Mouse (Mus musculus) T-cell, adult 2 months (primary cell): ENCODE measurements around the gene Apoc2.

Experiments
- DNase-seq: peaks from one replicate; pipeline ENCODE4 v3.0.0; 2022; ENCODE audit warnings: low spot score

Gene Apoc2

DNA sequence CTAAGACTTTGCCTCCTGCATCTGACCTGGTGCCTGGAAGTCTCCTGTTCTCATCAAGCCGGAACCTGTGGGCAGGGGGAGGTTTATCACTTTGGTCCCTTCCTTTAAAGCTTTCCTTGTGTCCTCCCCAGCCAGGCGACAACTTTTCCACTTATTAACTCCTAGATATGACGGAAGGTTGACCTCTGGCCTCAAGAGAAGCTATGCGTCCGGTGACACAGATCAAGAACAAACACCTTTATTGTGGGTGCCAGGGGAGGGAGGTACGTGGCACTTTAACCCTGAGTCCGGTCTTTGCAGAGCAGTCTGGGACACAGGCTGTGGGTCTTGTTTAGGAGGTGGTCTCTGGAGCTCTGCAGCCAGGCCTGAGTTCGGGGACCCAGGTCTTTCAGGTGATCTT lies at the start of gene Apoc2:
Gene Apoc2, minus strand, starts transcription at position 70 of the 400 bp plus-strand sequence.
- no peak for DNase-seq

DNA sequence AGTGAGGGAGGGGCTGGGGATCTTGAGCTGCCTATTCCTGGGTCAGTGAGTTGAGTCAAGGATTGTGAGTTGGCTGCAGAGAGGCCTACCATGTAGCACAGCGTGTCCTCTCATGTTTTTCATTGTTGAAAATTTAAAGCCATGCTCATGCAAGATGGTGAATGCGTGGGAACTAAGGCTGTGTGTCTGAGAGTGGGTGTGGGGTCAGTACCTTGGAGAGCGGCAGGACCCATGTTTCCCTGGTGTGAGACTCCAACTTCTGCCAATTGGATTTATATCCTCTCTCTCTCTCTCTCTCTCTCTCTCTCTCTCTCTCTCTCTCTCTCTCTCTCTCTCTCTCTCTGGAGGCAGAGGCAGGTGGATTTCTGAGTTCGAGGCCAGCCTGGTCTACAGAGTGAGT lies 48.8 kb upstream of the Apoc2 start:
- DNase-seq = no peak

DNA sequence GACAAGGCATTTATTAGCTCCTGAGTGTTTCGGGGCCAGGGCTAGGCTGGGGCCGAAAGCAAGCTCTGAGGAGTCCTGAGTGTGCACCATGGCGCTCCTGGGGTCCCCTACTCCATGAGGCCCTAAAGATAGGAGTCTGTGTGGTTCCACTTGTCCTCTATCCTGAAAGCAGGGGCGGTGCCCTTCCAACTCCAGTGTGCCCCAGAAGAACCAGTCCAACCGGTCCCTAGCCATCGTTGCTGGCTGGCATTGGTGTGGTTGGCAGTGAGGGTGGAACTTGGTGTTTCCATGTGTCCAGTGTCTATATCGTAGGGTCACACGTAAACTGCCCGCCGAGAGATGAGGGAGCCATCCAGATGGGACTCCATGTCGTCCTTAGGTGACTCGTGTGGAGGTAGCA lies 46.4 kb upstream of the Apoc2 start:
- DNase-seq = no peak

- DNase-seq = no peak
Observed at GRCm38 (mm10) chr7:19722754-19723195, 45.0 kb upstream of the Apoc2 start.

DNA sequence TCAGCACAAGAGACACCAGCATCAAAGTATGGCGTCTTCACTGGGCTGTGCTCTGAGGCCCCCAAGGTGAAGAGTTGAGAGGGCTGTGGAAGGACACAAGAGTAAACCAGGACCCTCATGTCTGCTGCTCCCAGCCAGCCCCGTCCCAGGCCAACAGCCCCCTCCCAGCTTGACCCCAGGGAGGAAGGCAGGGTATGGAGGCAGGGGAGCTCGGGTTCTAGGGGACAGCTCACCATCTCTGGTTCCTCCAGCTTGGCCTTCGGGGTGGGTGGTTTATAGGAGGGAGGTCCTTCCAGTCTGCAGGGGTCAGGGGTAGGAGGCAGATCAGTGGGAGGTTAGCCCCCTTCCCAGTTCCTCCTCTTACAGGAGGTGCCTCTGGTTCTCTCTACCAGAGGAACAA lies 41.5 kb upstream of the Apoc2 start:
- no peak for DNase-seq

- DNase-seq = no peak
Observed at GRCm38 (mm10) chr7:19718297-19718952, 40.7 kb upstream of the Apoc2 start.

DNA sequence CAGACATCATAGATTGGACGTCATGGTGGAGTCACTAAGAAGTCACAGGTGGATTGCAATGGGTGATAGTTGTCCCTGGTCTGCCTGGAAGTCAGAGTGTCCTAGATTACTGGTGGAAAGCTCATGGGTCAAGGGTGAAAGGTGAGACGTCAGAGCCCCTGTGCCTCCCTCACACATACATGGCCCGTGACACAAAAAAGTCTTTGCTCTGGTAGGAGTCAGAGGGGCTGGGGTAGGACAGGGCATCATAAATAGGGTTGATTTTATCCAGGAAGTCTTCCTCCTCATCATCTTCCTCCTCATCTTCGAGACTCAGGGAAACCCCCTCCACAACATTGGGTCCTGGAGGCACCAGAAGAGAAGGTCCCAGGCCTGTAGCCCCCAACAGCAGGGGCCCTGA lies 39.6 kb upstream of the Apoc2 start:
- DNase-seq = no peak

GRCm38 (mm10) chr7:19716822-19717221 lies 39.1 kb upstream of the Apoc2 start:
- no peak for DNase-seq

DNA sequence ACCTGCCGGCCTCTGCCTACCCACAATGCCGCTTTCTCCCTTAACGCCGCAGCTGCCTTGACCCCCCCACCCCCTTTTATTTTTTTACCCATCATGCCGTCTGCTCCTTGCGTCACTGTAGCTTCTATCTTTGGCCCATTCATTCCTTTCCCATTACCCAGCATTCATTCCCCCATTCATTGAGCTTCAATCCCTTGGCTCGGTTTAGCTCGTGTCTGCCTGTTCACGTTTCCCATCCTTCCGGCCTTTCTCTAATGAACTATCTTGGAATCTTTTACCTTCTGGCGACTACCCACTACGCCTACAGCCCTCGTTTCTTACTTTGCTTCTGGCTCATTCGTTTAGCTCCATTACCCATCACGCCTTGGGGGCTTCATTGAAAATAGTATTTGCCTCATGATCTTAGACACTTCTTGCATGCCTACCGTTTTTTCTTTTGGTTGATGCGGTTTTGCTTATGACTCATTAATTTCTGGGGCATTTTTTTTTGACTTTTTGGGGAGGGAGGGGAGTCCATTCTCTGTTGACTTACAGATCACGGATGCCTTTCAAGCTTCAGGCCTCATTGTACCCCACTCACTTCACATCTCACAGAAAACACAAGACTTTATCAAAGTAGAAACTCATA lies 38.4 kb upstream of the Apoc2 start:
- DNase-seq = peak; percentile 42

DNA sequence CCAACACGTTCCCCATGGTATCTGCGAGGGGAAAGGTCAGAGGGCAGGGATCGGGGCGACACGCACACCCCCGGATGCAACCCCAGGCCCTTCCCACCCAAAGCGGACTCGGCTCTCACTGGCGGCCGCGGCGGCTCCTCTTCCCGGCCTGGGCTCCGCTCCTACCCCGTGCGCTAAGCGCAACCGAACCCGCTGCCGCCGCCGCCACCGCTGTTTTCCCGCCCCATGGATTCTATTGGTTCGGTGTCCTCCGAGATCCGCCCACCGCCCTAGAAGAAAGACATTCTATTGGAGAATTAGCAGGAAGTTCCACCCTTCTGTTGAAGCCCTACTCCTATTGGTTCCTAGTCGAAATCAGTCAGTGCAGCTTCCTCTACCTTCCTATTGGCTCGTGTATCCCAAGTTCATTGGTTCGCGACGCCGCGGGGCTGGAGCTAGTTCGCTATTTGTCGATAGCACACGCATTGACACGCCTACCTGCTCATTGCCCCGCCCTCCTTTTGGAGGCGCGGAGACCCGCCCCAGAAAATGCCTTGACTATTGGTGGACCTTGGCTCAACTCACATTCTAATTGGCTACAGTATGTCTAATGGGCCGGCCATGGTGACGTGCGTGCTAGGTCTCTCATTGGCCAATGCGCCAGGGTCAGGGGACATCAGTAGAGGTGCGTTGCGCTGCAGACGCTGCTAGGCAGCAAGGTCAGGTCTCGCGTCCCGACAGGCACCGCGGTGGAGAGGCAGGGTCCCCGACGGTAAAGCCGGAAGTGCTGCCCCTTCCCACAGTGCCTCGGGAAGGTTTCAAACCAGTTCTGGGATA lies 37.7 kb upstream of the Apoc2 start, which contains the start of gene Tomm40:
Gene Tomm40, minus strand, starts transcription at position 200 of the 816 bp plus-strand sequence.
- DNase-seq = peak; percentile 100

GRCm38 (mm10) chr7:19714836-19715235 lies 37.1 kb upstream of the Apoc2 start:
- no peak for DNase-seq

GRCm38 (mm10) chr7:19713598-19713997 lies 35.9 kb upstream of the Apoc2 start:
- no peak for DNase-seq

DNA sequence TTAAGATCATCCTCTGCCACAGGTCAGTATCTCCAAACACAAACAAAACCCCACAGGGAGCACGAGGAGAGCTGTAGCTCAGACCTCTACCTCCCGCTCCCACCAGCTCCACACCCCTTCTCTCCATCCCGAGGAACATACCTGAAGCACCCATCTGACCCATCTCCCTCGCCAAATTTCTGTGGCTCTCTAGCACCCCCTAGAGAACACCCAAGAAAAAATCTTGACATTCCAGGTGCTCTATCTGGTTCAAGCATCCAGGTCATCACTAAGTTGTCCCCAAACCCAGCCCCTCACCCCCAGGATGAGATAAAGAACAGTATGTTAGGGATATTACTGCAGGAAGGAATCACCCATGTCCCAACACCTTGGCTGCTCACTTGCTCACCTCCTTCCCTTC lies 35.5 kb upstream of the Apoc2 start:
- DNase-seq = no peak

- DNase-seq = no peak
Observed at GRCm38 (mm10) chr7:19712414-19712813, 34.7 kb upstream of the Apoc2 start.

DNA sequence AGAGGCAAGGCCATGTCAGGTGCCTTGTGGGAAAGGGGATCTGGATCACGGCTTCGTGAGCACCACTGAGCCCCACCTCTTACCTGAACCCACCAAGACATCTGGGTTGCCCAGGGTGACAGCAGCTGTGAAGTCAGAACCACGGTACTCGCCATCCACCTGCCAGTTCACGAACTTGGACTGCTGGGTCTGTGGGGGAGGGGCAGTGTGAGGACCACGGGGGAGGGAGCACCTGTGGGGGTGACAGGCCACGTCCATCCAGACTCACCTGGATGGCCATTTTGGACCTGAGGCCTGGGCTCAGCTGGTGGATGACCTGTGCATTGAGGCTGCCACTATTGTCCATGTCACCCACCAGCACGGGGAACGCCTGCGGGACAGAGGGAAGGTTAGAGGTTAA lies 32.9 kb upstream of the Apoc2 start:
- DNase-seq = no peak

- DNase-seq = no peak
Observed at GRCm38 (mm10) chr7:19705271-19705670, 27.5 kb upstream of the Apoc2 start.

- DNase-seq = no peak
Observed at GRCm38 (mm10) chr7:19704475-19704874, 26.7 kb upstream of the Apoc2 start.

- DNase-seq = no peak
Observed at GRCm38 (mm10) chr7:19702859-19703555, 25.3 kb upstream of the Apoc2 start.

DNA sequence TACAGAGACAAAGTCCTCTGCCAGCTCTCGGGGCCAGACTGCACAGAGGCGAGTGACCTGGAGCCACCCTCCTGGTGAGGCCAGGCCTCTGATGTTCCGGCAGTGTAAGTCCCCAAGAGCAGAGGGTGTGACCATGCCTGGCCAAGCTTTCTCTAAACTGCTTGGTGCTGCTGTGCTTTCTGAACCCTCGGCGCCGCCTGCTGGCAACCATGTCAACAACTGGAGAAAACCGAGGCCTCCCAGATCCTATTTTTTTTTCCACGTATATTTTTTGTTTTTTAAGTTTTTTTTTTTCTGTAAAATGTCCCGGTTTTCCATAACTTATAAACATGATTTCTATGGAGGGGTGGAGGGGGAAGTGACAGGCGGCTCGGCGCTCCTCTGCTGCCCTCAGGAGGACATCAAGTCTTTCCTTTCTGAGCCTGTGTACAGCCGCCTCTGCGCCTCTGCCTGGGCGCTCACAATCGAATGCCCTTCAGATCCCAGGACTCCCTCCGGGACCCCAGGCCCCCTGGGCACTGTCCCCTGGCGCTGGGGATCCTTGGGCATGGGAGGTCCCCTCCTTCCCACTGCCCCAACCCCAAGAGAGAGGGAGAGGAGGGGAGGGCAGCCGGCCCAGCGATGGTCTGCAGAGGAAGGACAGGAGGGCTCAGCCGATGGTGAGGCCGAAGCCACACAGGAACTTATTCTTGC lies 23.5 kb upstream of the Apoc2 start:
- no peak for DNase-seq

DNA sequence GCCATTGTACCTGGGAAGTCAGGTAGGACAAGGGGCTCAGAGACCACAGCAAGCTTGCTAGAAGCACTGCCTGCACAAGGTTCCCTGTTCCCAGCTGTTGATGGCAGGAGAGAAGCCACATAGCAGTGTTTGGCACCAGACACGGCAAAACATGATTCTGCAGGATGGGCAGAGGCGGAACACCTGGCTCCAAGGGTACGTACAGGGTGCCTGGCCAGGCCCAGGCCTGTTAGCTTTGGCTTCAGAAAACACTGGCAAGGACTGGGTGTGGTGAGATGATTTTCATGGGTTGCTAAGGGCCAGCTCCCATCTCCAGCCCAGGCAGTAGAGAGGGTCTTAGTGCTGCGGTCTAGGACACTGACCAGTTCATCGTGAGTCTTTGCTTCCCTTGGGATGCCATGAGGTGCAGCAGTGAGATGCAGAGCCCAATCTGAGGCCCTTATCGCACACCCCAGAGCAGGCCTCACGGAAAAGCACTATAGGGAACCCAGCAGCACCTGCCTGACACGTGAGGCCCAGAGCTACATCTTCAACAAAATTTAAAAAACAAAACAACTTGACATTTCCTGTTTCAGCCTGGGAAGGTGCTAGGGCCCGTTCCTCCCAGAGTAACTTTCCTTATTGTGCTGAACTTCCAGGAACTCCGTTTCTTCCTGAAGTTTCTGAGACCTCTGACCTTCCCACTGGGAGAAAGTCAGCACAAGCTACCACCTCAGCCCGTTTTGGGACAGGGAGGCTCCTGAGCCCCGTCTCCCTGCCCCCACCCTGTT lies 22.7 kb upstream of the Apoc2 start:
- no peak for DNase-seq

- no peak for DNase-seq
Observed at GRCm38 (mm10) chr7:19699827-19700148, 22.0 kb upstream of the Apoc2 start.
